Mouse (Mus musculus): Measurements from ENCODE around the gene Ccr10. TPM values are rescaled to one million over a fixed set of nuclear protein-coding genes. Genes with fewer than 3 reads are reported as not detected.

The Ccr10 gene
- polyA plus RNA-seq, 1 experiment from 2014 or later: 0.09 TPM

DNA sequence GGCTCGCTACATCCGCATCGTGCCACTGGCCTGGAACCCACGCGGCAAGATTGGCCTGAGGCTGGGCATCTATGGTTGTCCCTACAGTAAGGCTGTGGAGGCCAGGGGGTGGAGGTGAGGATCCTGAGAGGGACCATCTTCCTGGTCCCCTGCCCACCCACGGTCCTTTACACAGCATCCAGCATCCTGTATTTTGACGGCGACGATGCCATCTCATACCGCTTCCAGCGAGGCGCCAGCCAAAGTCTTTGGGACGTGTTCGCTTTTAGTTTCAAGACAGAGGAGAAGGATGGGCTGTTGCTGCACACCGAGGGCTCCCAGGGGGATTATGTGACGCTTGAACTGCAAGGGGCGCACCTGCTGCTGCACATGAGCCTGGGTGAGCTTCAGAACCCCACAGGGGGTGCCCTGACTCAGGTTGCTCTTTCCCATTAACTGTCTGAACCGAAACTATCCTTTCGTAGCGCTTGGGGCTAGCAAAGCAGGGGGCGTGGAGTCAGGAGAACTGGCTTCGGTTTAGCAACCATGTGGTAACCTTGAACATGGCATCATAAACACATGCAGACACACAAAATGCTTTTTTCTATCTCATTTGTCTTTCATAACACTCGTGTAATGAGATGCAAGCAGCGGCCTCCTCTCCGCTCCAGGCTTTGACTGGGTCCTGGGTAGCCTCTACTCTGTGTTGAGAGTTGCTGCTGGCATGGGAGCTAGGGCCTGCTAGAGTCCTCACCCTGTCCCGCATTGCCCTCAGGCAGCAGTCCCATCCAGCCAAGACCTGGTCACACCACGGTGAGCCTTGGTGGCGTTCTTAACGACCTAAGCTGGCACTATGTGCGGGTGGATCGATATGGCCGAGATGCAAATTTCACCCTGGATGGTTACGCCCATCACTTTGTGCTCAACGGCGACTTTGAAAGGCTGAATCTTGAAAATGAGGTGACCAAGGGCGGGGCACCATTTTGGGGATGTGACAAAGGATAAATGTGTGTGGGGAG lies 3.1 kb upstream of the Ccr10 start:
- ATAC-seq: no peak
- Histone ChIP-seq H3K9me3 (ENCODE audit: low read length) (no peaks in the 10 kb centered on the region), H3K27me3 (ENCODE audit: insufficient read depth, low read length) (peaks cover 47% of the 10 kb centered on the region), H3K9ac (replicated peaks) (no peak overlapping the region), H3K4me2 (ENCODE audit: low read depth, low read length) (peak overlapping the region; percentile 3; the same call in 1 of the 2 replicates), H3K36me3 (replicated peaks; ENCODE audit: insufficient read depth, low read length) (no peaks in the 10 kb centered on the region), H3K4me1 (ENCODE audit: insufficient read depth) (peaks cover 27% of the 10 kb centered on the region), H3K4me3 (ENCODE audit: low read depth, low read length) (no peak overlapping the region), H3K27ac (ENCODE audit: low read depth) (no peak overlapping the region)
- TF ChIP-seq EP300 (IDR thresholded peaks at IDR 0.05; ENCODE audit: low read depth): no peak
- 0 out of 2 replicates have a peak, but pooled peaks have one; percentile 10 for TF ChIP-seq CTCF (IDR thresholded peaks at IDR 0.05; ENCODE audit: low read depth)
- DNase-seq: no peak
- WGBS (ENCODE audit: insufficient replicate concordance): 55% methylated on average over 36 of the region's 36 CpGs

DNA sequence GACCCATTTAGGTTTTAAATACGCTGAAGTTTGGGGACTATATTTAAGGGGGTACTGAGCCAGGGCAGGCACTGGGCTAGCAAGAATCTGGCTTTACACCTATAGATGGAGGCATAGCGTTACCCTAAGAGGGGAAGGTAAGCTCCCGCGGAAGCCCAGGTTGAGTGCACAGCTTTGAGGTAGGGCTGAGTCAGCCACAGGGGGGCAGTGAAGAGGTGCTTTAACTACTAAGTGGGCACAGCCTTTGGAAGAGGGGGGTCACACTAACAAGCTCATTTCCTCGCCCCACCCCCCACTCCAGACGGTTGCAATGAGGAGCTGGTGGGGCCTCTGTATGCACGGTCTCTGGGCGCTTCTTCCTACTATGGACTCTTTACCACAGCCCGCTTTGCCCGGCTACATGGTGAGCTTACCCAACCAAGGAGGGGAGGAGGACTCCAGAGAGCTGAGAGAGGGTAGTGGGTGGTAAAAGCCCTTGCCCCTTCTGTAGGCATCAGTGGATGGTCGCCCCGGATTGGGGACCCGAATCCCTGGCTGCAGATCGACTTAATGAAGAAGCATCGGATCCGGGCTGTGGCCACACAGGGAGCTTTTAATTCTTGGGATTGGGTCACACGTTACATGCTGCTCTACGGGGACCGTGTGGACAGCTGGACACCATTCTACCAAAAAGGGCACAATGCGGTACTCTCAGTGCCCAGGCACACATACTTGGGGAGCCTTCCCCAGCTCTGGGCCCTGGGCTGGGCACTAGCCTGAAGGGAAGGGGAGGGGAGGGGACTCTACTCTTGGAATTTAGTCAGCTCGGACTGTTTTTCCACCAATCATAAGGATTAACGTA lies 1.9 kb upstream of the Ccr10 start:
- Histone ChIP-seq H3K4me3 (ENCODE audit: low read depth, low read length) (no peak overlapping the region), H3K36me3 (replicated peaks; ENCODE audit: insufficient read depth, low read length) (no peaks in the 10 kb centered on the region), H3K4me1 (ENCODE audit: insufficient read depth) (peaks cover 34% of the 10 kb centered on the region), H3K9ac (replicated peaks) (no peak overlapping the region), H3K27me3 (ENCODE audit: insufficient read depth, low read length) (peaks cover 57% of the 10 kb centered on the region), H3K27ac (ENCODE audit: low read depth) (no peak overlapping the region), H3K9me3 (ENCODE audit: low read length) (no peaks in the 10 kb centered on the region), H3K4me2 (ENCODE audit: low read depth, low read length) (no peak overlapping the region)
- WGBS (ENCODE audit: insufficient replicate concordance): 37% methylated on average over 22 of the region's 22 CpGs
- DNase-seq: peak; percentile 67
- peak; percentile 63 for TF ChIP-seq CTCF (IDR thresholded peaks at IDR 0.05; ENCODE audit: low read depth)
- no peak for TF ChIP-seq EP300 (IDR thresholded peaks at IDR 0.05; ENCODE audit: low read depth)
- no peak for ATAC-seq

DNA sequence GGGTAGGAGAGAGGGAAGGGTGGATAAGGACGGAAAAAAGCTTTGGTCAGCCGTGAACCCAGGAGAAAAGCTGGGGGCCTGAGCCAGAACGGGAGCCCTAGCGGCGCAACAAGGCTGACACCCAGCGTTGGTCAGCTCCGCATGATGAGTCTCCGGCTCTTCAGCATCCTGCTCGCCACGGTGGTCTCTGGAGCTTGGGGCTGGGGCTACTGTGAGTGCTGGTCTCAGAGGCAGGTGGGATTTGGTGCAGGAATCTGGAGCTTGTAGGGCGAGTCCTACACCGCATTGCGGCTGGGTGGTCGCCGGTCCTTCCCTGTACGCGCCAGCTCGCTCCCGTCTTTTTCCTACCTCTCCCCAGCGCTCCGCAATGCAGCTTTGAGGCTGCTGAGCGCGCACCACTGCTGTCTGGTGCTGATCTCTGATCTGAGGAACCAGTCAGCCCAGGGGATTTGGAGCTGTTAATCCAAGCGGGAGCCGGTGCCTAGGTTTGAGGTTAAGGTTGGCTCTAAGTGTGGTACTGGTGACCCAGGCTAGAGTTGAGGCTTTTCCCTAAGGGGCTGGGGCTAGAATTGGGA lies 961 bp upstream of the Ccr10 start:
- Histone ChIP-seq H3K9me3 (ENCODE audit: low read length) (no peaks in the 10 kb centered on the region), H3K9ac (replicated peaks) (peak overlapping the region; percentile 7; the same call in 1 of the 2 replicates), H3K4me2 (ENCODE audit: low read depth, low read length) (peak overlapping the region; percentile 59), H3K4me1 (ENCODE audit: insufficient read depth) (peaks cover 40% of the 10 kb centered on the region), H3K27ac (ENCODE audit: low read depth) (no peak overlapping the region), H3K27me3 (ENCODE audit: insufficient read depth, low read length) (peaks cover 65% of the 10 kb centered on the region), H3K4me3 (ENCODE audit: low read depth, low read length) (peak overlapping the region; percentile 13; the same call in 1 of the 2 replicates), H3K36me3 (replicated peaks; ENCODE audit: insufficient read depth, low read length) (no peaks in the 10 kb centered on the region)
- no peak for DNase-seq
- WGBS (ENCODE audit: insufficient replicate concordance): 2% methylated on average over 24 of the region's 25 CpGs
- TF ChIP-seq EP300 (IDR thresholded peaks at IDR 0.05; ENCODE audit: low read depth) (no peak), CTCF (IDR thresholded peaks at IDR 0.05; ENCODE audit: low read depth) (peak; percentile 35; the same call in 1 of the 2 replicates)
- no peak for ATAC-seq

DNA sequence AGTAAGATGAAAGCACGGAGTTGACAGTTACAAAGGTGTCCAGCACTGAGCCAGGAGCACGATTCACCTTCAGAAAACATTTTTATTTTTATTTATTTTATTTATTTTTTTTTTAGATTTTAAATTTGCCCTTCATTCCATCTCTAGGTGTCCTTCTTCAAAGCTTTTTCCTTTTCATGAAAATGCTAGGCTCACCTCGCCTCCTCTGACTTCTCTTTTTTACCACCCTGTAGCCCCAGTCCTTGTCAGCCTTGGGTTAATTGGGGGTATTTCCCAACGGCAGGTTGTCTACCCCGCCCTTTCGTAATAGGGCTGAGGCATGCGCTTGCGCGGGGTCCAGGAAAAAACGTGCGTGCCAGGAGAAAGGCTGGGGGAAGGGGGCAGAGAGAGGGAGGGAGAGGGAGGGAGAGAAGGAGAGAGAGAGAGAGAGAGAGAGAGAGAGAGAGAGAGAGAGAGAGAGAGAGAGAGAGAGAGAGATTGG lies 433 bp upstream of the Ccr10 start:
- H3K27me3 ChIP-seq (ENCODE audit: insufficient read depth, low read length): peaks cover 70% of the 10 kb centered on the region
- no peak for TF ChIP-seq CTCF (IDR thresholded peaks at IDR 0.05; ENCODE audit: low read depth)
- no peak for TF ChIP-seq EP300 (IDR thresholded peaks at IDR 0.05; ENCODE audit: low read depth)
- ATAC-seq (no peak), DNase-seq (no peak)
- H3K4me2 ChIP-seq (ENCODE audit: low read depth, low read length): peak overlapping the region; percentile 59
- no peak overlapping the region for H3K27ac ChIP-seq (ENCODE audit: low read depth)
- no peaks in the 10 kb centered on the region for H3K9me3 ChIP-seq (ENCODE audit: low read length)
- H3K4me3 ChIP-seq (ENCODE audit: low read depth, low read length): peak overlapping the region; percentile 13; the same call in 1 of the 2 replicates
- no peak overlapping the region for H3K9ac ChIP-seq (replicated peaks)
- 8% methylated on average over 11 of the region's 11 CpGs for WGBS (ENCODE audit: insufficient replicate concordance)
- H3K4me1 ChIP-seq (ENCODE audit: insufficient read depth): peaks cover 38% of the 10 kb centered on the region
- no peaks in the 10 kb centered on the region for H3K36me3 ChIP-seq (replicated peaks; ENCODE audit: insufficient read depth, low read length)

DNA sequence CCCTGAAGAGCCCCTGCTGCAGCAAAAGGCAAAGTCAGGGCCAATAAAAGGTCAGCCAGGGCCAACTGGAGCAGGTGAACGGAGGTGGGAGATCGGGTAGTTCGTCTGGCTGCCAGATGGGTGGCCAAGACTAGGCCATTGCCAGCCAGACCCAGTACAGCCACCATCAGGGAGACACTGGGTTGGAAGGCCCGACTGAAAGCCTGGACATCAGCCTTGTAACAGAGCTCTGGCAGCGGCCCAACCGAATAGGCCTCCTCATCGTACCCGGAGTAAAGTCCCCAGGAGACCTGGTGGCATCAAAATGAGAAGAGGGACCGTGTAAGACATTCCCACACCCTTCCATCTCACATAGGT lies 876 bp downstream of the Ccr10 start:
- 40% methylated on average over 9 of the region's 9 CpGs for WGBS (ENCODE audit: insufficient replicate concordance)
- Histone ChIP-seq H3K9me3 (ENCODE audit: low read length) (no peaks in the 10 kb centered on the region), H3K4me1 (ENCODE audit: insufficient read depth) (peaks cover 48% of the 10 kb centered on the region), H3K9ac (replicated peaks) (peak overlapping the region; percentile 44; the same call in 1 of the 2 replicates), H3K4me2 (ENCODE audit: low read depth, low read length) (peak overlapping the region; percentile 72), H3K27ac (ENCODE audit: low read depth) (no peak overlapping the region), H3K27me3 (ENCODE audit: insufficient read depth, low read length) (peaks cover 83% of the 10 kb centered on the region), H3K36me3 (replicated peaks; ENCODE audit: insufficient read depth, low read length) (no peaks in the 10 kb centered on the region), H3K4me3 (ENCODE audit: low read depth, low read length) (peak overlapping the region; percentile 40)
- DNase-seq: no peak
- no peak for ATAC-seq
- TF ChIP-seq CTCF (IDR thresholded peaks at IDR 0.05; ENCODE audit: low read depth) (no peak), EP300 (IDR thresholded peaks at IDR 0.05; ENCODE audit: low read depth) (no peak)

Data from liver, postnatal 0 days (tissue).